Mouse (Mus musculus): Measurements from ENCODE around the gene Arl6ip4.

DNA sequence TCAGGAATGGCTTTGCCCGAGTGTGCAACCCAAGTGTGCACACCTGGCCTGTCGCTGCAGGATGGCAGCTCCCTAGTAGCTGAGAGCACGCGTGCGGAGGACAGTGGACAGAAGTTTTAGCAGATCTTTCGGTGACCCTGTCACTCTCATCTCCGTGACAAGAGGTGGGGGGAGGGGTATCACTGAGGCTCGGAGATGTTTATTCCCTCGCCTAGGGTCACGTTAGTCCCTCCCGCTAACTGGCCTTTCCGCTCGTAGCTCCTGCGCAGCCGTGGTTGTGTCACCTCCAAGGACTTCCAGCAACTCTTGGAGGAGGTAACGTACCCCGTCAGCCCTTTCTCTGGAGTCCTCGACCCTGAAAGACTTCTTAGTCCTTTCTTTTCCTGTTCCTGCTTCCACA is 3.4 kb upstream of the Arl6ip4 start:
- TF ChIP-seq EP300 (IDR thresholded peaks at IDR 0.05; ENCODE audit: low read depth in 1 of 2, low read length in 2 of 2) (no peak), JUND (IDR thresholded peaks at IDR 0.05; ENCODE audit: low read depth, low read length) (no peak), ETS1 (IDR thresholded peaks at IDR 0.05; ENCODE audit: low read depth, low read length) (no peak), TAL1 (IDR thresholded peaks at IDR 0.05; ENCODE audit: low read length) (no peak), POLR2A (IDR thresholded peaks at IDR 0.05; ENCODE audit: control insufficient read depth in 1 of 2, insufficient read depth in 1 of 2, low read depth in 1 of 2, low read length in 2 of 2, poor library complexity in 1 of 2) (no peak), MYC (IDR thresholded peaks at IDR 0.05; ENCODE audit: low read depth, low read length) (no peak), KAT2A (conservative IDR thresholded peaks at IDR 0.05; ENCODE audit: low read depth, low read length) (no peak), GABPA (IDR thresholded peaks at IDR 0.05; ENCODE audit: low read depth, low read length) (no peak)

Data from MEL (cell line).